Mouse (Mus musculus) frontal cortex, adult (tissue): ENCODE results near the gene Nr6a1.

ENCODE experiments used
- ATAC-seq: cut with Nextera tagmentation; 2 replicates; pipeline ENCODE4 v1.9.2; 2017; ENCODE audit warnings: mild to moderate bottlenecking, moderate library complexity, mixed read lengths; ENCODE audit not compliant: low TSS enrichment

Nr6a1 gene

DNA sequence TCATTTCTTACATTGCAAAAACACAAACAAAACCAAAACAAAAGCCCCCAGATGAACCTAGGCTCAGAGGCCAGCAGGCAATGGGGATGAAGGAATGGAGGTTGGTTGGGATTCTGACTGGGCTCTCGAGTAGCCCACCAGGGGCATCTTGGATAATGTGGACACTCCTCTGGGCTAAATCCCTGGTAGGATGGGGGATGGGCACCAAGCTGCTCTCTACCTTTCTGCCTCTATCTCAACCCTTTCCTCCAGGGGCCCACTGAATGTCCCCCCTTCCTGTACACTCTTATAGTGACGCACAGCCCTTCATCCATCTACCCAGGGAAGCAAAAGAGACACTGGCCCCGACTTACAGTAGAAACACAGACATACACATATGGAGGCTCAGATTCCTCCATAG is 213.9 kb downstream of the Nr6a1 start:
- no peak for ATAC-seq

DNA sequence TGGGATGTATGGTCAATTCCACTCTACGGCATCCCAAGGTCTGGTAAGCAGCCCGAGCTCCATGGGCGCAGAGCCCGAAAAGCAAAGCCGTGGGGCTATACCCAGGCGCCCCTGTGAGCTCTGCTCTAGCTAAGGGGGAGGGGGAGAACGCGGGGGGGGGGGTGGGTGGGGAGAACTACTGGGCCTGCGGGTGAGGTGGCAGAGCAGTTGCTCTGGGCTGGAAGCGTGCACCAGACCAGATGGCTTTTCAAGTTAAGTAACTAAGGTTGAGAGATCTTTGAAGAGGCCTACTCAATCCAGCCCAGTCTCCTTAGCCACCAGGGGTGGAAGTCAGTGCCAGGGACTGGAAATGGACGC is 214.7 kb downstream of the Nr6a1 start:
- ATAC-seq, result no peak

DNA sequence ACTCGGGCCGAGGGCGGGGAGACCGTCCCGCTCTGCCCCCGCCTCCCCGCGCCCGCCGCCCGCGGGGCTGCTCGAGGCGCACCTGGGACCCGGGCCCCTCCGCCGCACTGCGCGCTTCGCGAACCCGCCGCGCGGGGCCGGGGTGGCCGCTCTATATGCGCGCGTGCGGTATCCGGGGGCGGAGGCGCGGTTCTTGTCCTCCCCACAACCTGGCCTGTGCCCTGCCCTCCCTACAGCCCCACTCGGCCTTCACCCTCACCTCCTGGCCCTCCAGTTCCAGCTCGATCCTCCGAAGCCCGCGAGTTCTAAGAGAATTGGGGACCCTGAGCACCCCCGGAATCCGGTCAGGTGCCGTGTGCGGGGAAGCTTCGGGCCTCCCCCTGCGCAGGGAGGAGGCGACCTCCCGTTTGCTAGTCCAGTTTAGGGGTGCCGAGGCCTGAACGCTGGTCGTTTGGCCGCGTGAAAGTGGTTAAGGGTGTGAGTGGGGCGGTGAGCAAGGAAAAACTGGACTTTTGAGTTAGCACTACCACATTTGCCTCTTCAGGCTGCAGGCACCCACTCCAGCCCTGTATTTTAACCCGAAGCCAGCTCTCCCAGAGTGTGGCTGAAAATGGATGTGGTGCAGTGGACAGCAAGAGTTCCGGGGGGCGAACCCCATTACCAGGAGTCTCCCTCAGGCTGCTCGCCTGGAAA is 215.3 kb downstream of the Nr6a1 start:
- ATAC-seq, result no peak

DNA sequence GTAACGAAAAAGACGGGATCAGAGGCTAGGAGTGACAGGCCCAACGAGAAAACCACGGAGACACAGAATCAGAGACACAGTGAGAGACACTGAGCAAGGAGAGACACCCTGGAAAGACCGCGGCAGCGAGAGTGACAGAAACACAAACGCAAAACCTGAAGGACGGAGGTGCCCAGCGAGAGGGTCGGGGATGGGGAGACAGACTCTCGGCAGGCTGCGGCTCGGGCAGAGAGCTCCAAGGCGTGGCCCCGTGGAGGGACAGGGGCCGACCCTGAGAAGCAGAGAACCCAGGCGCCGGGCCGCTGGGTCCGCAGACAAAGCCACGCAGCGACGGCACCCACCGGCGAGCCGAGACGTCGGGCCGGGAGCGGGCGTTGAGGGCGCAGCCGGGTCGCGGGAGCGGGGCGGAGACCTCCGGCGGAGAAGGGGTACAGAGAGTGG is 216.0 kb downstream of the Nr6a1 start:
- ATAC-seq, result no peak

DNA sequence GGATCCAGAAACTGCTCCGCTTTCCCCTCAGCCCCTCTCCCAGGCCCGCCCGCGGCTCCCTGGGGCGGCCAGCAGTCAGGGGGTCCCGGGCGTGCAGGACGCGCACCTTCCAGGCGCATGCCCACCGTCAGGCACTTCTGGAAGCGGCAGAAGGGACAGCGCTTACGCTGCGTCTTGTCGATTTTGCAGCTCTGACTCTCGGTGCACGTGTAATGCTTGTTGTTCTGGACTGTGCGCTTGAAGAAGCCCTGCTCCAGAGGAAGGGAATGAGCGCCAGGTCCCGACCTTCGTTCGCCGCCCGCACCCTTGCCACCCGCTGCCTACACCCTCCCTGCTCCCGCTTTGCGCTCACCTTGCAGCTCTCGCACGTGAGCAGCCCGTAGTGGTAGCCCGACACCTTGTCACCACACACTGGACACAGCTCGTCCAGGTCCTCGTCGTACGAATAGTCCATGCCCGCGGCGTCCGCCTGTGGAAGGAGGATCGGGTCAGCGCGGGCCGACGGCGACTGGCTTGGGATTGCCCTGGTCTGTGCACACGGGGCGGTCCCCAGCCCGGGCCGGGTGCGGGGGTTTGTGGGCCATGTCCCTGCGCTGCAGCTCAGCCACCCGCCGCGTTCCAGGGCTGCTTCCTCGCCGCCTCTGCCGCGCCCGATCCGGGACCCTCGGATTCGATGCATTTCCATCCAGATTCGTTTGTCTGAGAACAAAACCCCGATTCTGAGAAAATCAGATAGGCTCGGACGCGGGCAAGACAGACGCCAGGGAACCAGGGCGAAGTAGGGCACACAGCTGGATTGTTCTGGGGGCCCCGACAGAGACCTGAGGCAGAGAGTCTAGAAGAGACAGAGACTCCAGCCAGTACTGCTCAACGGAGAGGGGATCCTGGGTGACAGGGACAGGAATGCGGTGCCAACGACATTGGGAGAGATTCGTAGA is 216.9 kb downstream of the Nr6a1 start:
- ATAC-seq, result no peak

DNA sequence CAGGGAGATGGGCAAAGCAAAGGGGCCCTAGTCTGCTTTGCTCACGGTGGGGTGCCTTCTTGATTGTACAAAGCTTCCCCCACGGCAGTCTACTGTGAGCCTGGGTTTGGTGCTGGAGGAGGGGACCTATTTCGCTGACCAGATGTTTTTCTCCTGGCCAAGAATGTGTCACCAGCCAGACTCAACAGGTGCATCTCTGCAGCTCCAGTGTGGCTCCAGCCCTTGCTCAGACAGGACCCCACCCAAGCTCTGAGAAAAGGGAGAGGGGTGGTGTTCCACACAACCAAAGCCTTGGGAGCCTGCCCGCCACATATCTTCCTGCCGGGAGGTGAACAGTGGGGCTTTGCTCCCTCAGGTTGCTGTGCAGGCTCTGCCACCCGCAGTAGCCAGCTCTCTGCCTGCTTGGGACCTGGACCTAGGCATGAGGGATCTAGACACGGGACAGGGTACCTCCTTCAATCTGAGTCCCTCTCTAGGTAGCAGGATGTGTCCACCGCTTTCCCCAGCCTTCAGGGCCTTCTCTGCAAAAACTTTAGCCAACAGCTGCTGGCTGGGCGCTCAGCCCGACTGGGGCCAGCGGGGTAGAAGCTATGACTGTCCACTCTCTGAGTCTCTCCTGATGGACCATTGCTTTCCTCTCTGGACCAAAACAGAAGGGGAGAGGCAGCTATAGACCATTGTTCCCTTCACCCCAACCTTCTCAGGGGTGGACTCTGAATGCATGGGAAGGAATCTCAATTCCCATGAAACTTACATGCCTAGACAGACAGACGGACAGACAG is 218.4 kb downstream of the Nr6a1 start:
- no peak for ATAC-seq

DNA sequence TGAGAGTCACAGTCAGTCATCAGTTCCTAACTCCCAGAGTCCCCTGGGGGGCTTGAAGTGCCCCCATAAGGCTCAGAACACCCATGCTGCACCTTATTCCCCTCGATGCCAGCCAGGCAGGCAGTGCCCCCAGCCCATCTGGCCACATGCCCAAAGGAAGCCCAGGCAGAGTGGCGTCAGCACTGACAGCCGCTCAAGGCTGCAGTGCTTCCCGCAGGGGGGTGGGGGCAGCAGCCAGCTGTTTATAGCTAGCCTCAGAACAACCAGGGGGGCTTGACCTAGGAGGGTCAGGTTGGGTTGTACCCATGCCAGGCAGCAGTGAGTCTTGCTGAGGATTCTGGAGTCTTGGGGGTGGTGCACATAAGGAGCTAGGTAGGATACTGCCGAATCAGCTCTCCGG is 220.8 kb downstream of the Nr6a1 start:
- ATAC-seq, result no peak

DNA sequence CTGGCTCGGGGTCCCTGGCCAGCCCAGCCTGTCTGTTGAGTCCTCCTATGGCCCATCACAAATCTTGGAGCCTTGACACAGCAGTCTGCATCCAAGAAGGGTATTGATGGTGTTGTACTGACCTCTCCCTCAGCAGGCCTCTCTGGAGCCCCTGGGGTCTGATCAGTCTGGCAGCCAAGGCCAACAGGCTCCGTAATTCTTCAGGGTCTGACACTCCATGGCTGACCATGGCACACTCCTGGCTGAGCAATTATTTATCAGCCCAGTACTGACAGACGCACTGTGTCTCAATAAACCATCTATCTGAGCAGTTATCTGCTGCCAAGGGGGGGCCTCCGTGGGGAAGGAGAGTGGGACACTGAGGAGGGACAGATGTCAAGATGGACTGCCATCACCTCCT is 222.5 kb downstream of the Nr6a1 start:
- no peak for ATAC-seq

DNA sequence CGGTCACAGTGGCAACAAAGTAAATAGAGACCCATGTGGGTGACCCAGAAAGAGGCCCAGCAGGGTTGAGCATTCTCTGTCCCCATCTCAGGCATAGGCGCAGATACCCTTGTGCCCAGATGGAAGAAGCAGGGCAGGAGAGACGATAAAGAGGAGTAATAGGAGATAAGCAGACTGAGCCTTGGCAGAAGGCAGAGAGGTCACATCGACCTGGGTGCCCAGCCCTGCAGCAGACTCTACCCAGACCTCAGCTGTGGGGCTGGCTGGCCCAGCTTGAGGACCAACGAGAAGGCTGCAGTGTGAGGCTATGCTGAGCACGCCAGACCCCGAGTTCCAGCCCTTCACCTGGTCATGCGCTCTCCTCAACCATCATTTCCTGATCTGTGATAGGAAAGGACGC is 223.2 kb downstream of the Nr6a1 start:
- no peak for ATAC-seq

DNA sequence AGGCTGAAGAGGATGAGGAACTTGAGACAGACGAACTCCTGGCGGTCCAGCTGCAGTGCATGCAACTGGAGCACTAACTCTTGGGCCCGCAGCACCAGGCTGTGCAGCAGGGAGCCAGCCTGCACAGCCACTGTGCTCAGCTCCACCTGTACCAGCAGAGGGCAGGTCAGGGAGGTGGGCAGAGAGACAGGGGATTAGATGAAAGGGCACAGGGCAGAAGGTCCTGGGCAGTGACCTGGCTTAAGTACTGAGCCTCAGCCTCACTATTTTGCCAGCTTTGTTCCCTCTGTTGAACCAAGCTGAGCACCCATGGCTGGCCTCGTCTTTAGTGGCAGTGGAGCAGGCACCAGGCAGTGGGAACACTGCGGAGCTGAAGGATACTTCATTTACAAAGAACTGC is 227.3 kb downstream of the Nr6a1 start:
- ATAC-seq, result no peak

DNA sequence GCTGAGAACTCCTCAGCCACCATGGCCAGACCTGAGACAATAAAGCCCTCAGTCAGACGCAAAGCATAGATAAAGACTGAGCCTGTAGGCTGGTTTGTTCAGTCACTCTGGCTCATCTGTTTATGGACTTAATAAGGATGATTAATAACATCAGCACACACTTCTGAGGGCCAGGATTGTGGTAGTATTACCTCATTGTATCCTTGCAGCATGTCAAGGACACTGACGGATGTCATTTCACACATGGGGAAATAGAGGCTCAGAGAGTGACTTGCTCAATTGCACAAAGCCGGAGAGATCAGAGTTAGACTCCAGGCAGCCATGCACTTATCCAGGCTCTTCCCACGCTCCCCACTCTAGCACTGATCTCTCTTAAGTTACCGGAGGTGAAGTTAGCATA is 228.9 kb downstream of the Nr6a1 start:
- no peak for ATAC-seq

DNA sequence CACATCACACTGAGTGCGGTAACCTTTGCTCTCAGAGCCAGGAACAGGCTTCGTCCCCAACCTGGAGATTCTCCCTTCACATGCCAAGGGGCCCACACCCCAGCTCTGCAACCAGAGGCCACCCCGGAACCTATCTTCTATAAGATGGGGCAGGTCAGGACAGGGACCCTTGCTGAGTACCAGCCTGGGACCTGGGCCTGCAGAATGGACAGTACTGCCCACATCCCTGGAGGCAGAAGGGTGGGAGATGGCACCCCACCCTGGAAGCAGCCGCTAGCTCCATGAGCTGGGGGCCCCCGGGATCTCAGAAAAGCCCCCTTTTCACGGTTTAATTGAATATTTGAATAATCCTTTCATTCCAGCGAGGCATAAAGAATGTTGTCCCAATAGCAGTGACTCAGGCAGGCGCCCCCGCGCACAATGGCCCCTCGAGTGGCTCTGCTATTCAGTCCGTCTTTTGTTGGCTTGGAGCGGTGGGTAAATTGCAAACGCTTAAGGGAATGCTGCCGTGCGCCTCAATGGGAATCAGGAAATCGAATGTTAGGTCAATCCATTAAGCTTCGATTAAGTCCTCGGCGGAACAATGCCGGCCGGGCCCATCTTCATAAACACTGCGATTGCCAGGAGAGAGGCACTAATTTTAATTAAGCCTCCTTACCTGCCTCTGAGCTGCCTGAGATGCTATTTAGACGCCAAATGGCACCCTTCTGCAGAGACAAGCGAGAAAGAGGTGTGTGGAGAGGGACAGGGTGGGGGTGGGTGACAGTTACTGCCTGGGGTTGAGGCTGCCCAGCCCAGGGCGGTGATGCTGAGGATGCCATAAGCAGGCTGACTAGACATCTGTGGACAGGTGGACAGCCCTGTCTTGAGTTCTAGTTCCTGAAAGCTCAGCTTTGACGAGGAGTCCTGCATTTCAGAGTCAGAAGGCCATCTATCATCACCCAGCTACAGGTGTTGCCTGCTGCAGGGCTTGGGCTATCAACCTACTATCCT is 230.1 kb downstream of the Nr6a1 start:
- ATAC-seq, result no peak

DNA sequence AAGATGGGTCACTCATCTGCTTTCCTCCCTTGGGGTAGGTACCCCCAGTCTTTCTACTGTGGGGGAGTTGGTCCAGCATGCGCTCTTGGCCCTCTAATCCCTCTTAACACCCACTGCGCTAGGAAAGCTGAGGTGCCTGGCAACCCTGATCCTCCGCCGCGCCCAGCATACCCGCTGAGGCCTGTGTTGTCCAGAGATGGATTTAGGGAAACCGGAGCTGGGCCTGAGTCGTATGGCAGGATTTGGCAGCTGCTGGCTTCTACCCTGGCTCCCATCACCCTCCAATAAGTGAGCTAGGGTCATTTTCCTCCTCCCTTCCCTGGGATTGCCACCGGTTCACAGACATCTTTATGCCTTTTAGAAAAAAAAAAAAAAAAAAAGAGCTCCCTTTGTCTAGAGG is 231.7 kb downstream of the Nr6a1 start:
- ATAC-seq, result no peak

DNA sequence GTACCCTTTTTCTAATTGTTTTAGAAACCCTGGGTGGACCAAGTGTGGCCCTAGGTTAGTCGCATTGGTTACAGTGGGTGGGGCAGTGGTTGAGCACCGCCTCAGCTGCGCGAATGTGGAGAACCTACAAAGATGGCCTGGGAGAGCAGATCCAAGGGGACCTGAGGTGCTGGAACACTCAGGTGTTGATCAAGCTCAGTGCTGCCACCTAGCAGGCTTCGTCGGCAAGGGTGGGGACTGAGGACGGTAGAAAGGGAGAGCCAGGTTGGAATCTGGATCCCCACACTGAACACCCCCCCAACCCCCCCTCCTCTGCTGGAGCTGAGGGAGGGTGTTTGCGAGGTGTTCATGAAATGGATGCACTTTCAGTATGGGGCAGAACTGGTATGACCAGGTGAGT is 235.9 kb downstream of the Nr6a1 start:
- ATAC-seq, result 0 out of 2 replicates have a peak, but pooled peaks have one; percentile 25

DNA sequence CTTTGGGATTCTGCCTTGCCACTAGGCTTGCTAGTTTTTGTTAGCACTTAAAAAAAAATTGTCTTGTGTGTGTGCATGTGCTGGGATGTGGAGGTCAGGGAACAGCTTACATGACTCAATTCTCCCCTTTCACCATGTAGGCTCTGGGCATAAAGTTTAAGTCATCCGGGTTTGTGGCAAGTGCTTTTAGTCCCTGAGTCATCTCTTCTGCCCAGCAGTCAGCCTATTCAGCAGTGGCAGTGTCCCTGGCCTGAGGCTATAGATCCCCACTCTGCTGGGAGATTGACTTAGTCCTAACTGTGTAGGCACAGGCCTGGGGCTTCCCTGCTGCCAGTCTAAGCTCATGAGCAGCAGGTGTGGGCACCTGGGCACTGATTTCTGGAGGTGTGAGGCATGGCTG is 237.6 kb downstream of the Nr6a1 start:
- no peak for ATAC-seq

DNA sequence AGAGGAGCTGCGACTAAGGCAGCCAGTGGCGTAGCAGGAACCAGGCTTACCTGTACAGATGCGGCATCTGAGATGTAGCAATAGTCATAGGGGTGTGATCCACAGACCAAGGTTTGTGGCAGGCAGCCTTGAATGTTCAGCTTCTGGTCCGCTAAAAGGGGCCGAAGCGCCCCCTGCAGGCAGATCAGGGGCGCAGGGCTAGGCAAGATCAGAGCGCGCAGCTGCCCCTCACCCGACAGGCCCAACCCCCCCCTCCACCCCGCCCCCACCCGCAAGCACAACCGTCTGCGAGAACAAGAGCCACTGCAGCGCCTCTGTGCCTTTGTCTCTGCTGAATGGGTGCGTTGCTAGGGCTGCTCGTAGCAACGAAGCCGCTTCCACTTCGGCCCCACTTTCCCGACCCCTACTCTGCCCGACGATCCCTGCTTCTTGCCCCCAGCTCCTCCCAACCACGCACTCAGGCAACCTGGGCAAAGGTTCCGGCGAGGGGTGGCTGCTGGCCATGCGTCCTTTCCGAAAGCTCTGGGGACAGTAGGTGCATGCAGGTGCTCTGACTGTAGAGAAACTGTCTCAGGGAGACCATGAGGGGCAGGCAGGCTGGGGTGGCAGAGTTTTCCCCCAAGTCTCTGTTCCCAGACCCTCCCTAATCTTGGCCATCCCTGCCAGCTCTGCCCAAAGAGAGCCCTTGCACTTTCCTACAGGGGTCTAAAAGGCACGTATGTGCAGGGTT is 238.5 kb downstream of the Nr6a1 start:
- ATAC-seq, result peak; percentile 56

DNA sequence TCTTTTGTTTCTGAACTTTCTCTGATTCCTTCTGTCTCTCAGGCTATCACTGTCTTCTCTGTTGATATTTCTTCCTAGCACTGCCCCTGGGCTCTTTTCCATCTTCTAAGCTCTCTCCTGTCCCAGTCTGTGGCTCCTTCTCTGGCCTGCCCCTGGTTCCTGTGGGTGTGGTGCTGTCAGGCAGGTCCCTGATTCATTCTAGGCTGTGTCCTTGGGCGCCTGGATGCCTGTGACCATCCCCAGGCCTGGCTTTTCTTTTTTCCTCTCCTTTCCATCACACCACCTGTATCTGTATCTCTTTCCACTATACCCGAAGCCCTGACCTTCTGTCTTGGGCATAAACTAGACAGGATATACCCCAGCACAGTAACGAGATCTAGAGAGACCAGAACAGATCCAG is 241.7 kb downstream of the Nr6a1 start:
- ATAC-seq, result no peak

DNA sequence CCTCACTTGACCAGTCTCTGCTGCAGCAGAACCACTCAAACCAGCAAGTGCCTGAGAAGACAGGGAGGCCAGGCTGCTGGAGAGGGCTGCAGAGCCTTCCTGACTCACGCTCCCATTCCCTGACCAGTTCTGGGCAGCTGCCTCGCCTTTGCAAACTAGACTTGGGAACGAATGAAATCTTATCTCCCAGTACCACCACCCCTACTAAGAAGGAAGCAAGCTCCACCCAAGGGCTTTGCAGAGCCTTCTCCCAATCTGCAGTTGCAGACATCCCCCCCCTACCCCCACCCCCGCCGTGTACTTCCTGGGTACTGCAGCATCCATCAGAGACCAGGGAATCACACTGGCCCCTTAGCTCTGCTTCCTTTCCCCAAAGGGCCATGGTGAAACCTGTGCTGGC is 244.4 kb downstream of the Nr6a1 start:
- no peak for ATAC-seq

DNA sequence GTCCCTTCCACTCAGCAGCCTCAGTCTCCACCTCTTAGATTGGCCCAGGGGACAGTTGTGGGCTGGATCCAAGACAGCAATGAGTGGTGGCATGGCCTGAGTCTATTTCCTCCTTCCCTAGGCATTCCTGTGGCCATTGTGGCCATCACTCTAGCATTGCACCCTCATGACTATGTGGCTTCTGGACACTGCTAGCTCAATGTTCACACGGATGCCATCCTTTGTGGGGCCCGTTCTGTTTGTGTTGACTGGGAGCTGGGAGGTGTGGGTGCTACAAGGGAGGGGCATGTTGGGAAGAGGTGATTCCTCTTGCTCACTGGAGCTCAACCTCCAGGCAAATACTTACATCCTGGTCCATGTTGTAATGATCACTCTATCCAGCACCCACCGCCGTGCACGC is 245.3 kb downstream of the Nr6a1 start:
- no peak for ATAC-seq

DNA sequence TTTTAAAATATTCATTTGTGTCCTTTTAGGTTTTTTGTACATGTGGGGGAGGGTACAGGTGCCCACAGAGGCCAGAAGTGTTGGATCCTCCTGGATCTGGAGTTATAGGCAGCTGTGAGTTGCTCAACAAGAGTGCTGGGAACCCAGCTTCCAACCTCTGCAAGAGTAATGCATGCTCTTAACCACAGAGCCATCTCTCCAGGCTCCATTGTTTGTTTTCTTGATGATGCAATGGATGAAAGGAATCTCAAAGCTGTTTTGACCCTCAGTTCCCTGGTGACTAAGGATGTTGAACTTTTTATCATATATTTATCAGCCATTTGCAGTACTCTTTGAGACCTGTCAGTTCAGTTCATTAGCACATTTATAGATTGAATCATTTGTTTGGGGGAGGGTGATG is 248.5 kb downstream of the Nr6a1 start:
- no peak for ATAC-seq
